Mouse (Mus musculus): ENCODE data around the gene Crebl2. TPM values are rescaled to one million over a fixed set of nuclear protein-coding genes. Genes with fewer than 3 reads are reported as not detected.
A peak's percentile ranks its signal among the peaks of the same experiment; 100 is the strongest.

Crebl2 gene
- total RNA-seq, 2 experiments from 2014 or later: 10.4 to 10.9 TPM

DNA sequence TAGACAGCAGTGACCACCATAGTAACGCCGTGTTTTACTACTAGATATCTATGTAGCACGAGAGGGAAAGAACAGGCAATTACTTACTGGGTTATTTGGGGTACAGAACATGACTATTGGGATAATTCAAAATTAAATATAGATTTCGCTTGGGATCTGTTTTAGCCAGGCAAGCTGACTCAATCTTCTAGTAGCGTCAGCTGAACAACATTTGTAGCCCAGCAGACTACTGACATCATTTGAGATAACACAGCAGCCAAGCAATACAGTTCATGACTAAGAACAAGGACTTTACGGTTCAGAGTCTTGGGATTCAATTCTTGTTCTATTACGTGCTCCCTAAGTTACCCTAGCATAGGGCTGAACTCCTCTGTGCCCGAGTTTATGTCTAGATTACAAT, 56.5 kb downstream of the Crebl2 start:
- H3K4me3 ChIP-seq: no peak overlapping the region
- TF ChIP-seq CTCF (IDR thresholded peaks at IDR 0.05): no peak
- intact Hi-C loops (cut with DNase I): no loop called here
- no peak overlapping the region for H3K27ac ChIP-seq
- DNase-seq: no peak

DNA sequence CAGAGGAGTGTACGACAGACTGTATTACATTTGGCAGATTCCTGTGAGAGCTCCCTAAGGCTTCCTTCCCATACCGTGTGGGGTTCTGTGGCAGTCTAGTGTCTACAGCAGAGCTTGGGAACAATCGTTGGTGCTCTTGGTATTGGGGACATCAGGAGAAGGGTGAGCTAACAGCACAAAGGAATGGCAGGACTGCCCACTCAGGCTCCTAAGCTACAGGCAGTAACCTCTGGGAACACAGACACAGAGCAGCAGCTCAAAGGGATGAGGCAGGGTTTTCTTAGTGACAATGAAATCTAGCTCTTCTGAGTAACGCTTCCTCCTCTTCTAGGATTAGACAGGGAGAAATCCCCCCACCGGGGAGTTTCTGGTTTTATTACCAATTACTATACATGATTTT, 57.1 kb downstream of the Crebl2 start:
- no peak for DNase-seq
- TF ChIP-seq CTCF (IDR thresholded peaks at IDR 0.05): no peak
- H3K27ac ChIP-seq: no peak overlapping the region
- intact Hi-C loops (cut with DNase I): no loop called here
- H3K4me3 ChIP-seq: no peak overlapping the region; the same call in 1 of the 2 replicates

- Histone ChIP-seq H3K27ac (no peak overlapping the region), H3K4me3 (peak overlapping the region; percentile 38)
- intact Hi-C loops (cut with DNase I): no loop called here
- DNase-seq: no peak
- no peak for TF ChIP-seq CTCF (IDR thresholded peaks at IDR 0.05)
Measured at GRCm38 (mm10) chr6:134887711-134888449, 57.9 kb downstream of the Crebl2 start.

DNA sequence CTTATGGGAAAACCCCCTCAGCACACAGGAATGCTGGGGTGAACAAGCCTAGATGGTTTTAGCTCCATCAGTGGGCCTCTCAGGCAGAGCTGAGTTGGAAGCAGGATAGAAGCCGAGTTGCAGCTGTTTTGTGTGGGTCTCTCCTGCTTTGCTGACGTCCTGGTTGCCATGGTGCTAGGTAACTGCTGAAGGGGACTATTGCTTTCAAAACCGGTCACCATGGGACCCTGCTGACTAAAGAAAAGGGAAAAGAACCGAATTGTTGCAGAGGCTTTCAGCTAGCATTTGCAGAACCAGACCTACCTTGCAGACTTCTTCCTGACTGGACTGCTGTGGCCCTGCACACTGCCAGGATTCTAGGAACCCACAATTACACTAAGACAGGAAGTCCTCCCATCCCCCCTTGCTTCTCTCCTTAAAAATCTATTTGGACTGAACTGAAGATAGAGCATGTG, 58.6 kb downstream of the Crebl2 start:
- intact Hi-C loops (cut with DNase I): no loop called here
- no peak overlapping the region for H3K4me3 ChIP-seq
- H3K27ac ChIP-seq: no peak overlapping the region
- TF ChIP-seq CTCF (IDR thresholded peaks at IDR 0.05): no peak
- DNase-seq: no peak

DNA sequence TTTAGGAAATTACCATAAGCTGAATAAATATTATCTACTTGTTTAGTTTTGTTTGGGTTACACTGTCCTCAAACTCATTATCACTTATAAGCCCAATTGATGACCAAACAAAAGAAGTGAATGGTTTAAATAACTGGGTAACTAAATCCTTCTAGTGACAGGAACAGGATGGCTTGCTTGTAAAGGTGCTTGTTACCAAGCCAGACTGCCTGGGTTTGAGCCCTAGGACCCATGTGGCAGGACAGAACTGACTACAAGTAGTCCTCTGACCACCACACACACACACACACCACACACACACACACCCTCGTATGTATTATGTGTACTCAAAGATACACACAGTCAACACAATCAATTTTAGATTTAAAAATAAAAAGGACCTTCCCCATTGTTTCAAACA, 59.8 kb downstream of the Crebl2 start:
- intact Hi-C loops (cut with DNase I): no loop called here
- no peak overlapping the region for H3K27ac ChIP-seq
- no peak for TF ChIP-seq CTCF (IDR thresholded peaks at IDR 0.05)
- no peak overlapping the region for H3K4me3 ChIP-seq
- DNase-seq: no peak

DNA sequence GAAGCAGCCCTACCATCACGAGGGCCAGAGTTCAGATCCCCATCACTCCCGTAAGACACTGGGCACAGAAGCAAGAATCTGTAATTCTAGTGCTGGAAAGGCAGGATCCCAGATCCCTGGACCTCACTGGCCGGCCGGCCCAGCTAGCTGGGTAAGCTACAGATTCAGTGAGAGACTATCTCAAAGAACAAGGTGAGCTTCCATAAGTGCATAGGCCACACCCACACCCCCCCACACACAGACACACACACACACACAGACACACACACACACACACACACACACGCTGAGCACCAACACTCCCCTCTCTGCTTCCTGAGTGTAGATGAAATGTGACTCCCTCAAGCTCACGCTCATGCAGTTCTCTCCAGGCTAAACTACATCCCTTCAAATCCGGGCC, 60.5 kb downstream of the Crebl2 start:
- no peak for DNase-seq
- Histone ChIP-seq H3K4me3 (no peak overlapping the region), H3K27ac (no peak overlapping the region)
- intact Hi-C loops (cut with DNase I): no loop called here
- no peak for TF ChIP-seq CTCF (IDR thresholded peaks at IDR 0.05)

- H3K4me3 ChIP-seq: peak overlapping the region; percentile 97
- no peak for DNase-seq
- peak overlapping the region; percentile 98 for H3K27ac ChIP-seq
- intact Hi-C loops (cut with DNase I): loop anchor here (5.0 kb wide), 1 partner anchor 35 kb away; no protein-coding TSS in a partner anchor
- no peak for TF ChIP-seq CTCF (IDR thresholded peaks at IDR 0.05)
Measured at GRCm38 (mm10) chr6:134896570-134897436, 66.8 kb downstream of the Crebl2 start.

DNA sequence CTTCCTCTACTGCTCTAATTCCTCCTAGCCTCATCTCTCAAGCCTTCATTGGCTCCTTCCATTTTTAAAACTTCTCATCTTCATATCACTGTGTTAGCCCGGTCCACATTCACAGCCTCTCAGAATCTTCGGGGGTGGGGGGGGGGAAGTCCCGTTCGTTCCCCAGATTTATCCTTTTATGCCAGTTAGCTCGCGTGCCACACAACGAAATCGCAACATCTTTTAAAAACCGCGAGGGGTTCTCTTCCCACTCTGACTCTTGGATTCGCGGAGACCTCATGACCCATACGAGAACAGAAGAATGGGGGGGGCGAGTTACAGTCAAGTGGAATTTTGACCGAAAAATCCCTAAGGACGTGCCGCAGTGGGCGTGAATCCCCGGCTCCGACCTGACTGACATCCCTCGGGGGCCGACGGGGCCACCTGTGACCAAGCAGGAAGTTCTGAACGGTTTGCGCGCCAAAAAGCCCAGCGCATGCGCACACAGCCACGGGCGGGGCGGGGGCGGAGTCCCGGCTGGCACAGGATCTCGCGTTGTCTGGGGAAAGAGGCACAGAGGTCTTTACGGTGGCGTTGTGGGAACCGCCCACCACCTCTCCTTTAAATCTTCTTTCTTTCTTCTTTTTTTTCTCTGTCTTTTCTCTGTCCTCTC, 67.6 kb downstream of the Crebl2 start:
- TF ChIP-seq CTCF (IDR thresholded peaks at IDR 0.05): no peak

GRCm38 (mm10) chr6:134898095-134898965, 68.4 kb downstream of the Crebl2 start, which contains the start of gene Gpr19:
Gene Gpr19, minus strand, starts transcription at chr6:134898578.
- Histone ChIP-seq H3K4me3 (peak within 1 kb of the TSS; percentile 97), H3K27ac (peak within 1 kb of the TSS; percentile 98)
- no peak; the same call in 1 of the 2 replicates for TF ChIP-seq CTCF (IDR thresholded peaks at IDR 0.05)
- intact Hi-C loops (cut with DNase I): loop anchor here (1.0 to 5.0 kb wide), 2 partner anchors 22 to 34 kb away; partner anchors contain the start of gene Cdkn1b
- peak; percentile 96 for DNase-seq

More for the DNA sequence above, 67.6 kb downstream of the Crebl2 start:
- peak overlapping the region; percentile 98 for H3K27ac ChIP-seq
- peak; percentile 96 for DNase-seq
- intact Hi-C loops (cut with DNase I): loop anchor here (1.0 to 5.0 kb wide), 2 partner anchors 23 to 35 kb away; partner anchors contain the start of gene Cdkn1b
- peak overlapping the region; percentile 97 for H3K4me3 ChIP-seq

GRCm38 (mm10) chr6:134903368-134903767, 73.4 kb downstream of the Crebl2 start:
- no peak for DNase-seq
- intact Hi-C loops (cut with DNase I): no loop called here
- Histone ChIP-seq H3K27ac (no peak overlapping the region), H3K4me3 (no peak overlapping the region)
- TF ChIP-seq CTCF (IDR thresholded peaks at IDR 0.05): no peak

All from gastrocnemius, adult 2 months (tissue).